Mouse (Mus musculus): ENCODE measurements at regions not wholly inside any gene's neighbourhood (a gene's known extent, or its start where the extent isn't known, plus 50 kb on each side); places are given as distances from the start of the nearest gene placed in this dataset. TPM values are rescaled to one million over a fixed set of nuclear protein-coding genes. Genes with fewer than 3 reads are reported as not detected.

GRCm38 (mm10) chr3:46870876-46871275, 422.9 kb upstream of the Pabpc4l start:
- Histone ChIP-seq H3K9ac (replicated peaks) (no peak overlapping the region), H3K9me3 (0 out of 2 replicates have a peak, but pooled peaks cover 2% of the 10 kb centered on the region), H3K4me1 (no peaks in the 10 kb centered on the region), H3K27ac (replicated peaks) (no peak overlapping the region), H3K27me3 (no peaks in the 10 kb centered on the region), H3K4me2 (replicated peaks) (no peak overlapping the region), H3K4me3 (no peak overlapping the region), H3K36me3 (no peaks in the 10 kb centered on the region)
- ATAC-seq (ENCODE audit: low FRiP score, low read depth): no peak

GRCm38 (mm10) chr3:46869576-46870295, 421.7 kb upstream of the Pabpc4l start:
- Histone ChIP-seq H3K4me3 (no peak overlapping the region), H3K4me2 (replicated peaks) (no peak overlapping the region), H3K27me3 (no peaks in the 10 kb centered on the region), H3K36me3 (no peaks in the 10 kb centered on the region), H3K9me3 (0 out of 2 replicates have a peak, but pooled peaks cover 2% of the 10 kb centered on the region), H3K4me1 (no peaks in the 10 kb centered on the region), H3K27ac (replicated peaks) (no peak overlapping the region), H3K9ac (replicated peaks) (no peak overlapping the region)
- ATAC-seq (ENCODE audit: low FRiP score, low read depth): no peak
- WGBS: 95% methylated on average over 2 of the region's 2 CpGs

GRCm38 (mm10) chr3:46848400-46848983, 400.5 kb upstream of the Pabpc4l start:
- no peaks in the 10 kb centered on the region for H3K4me1 ChIP-seq
- H3K9me3 ChIP-seq: no peaks in the 10 kb centered on the region
- no peak overlapping the region for H3K4me2 ChIP-seq (replicated peaks)
- H3K4me3 ChIP-seq: no peak overlapping the region
- H3K9ac ChIP-seq (replicated peaks): no peak overlapping the region
- peak; percentile 86 for ATAC-seq (ENCODE audit: low FRiP score, low read depth)
- H3K36me3 ChIP-seq: no peaks in the 10 kb centered on the region
- no peaks in the 10 kb centered on the region for H3K27me3 ChIP-seq
- 47% methylated on average over 7 of the region's 7 CpGs for WGBS
- H3K27ac ChIP-seq (replicated peaks): no peak overlapping the region

- no peaks in the 10 kb centered on the region for H3K9me3 ChIP-seq
- no peaks in the 10 kb centered on the region for H3K27me3 ChIP-seq
- no peaks in the 10 kb centered on the region for H3K4me1 ChIP-seq
- H3K36me3 ChIP-seq: no peaks in the 10 kb centered on the region
- no peak overlapping the region for H3K9ac ChIP-seq (replicated peaks)
- WGBS: 91% methylated on average over 3 of the region's 3 CpGs
- no peak for ATAC-seq (ENCODE audit: low FRiP score, low read depth)
- no peak overlapping the region for H3K27ac ChIP-seq (replicated peaks)
- H3K4me3 ChIP-seq: no peak overlapping the region
- no peak overlapping the region for H3K4me2 ChIP-seq (replicated peaks)
These were observed 380.7 kb upstream of the Pabpc4l start for GRCm38 (mm10) chr3:46828676-46829075.

Small RNA genes lying in the stretch of these regions (microRNA-seq; reads per million reads assigned to microRNA genes)
- not detected for gene Mir6379

Measured in midbrain, embryonic 12.5 days (tissue).